Mouse (Mus musculus) liver, postnatal 0 days (tissue): ENCODE measurements around the gene Ston1.

Experiments
- CTCF ChIP-seq: sonication (generic); IDR thresholded peaks from 2 replicates; pipeline ENCODE4 v1.5.1; 2016; ENCODE audit warnings: antibody characterized with exemption, low read depth
- EP300 ChIP-seq: IDR thresholded peaks from 2 replicates; pipeline ENCODE4 v1.6.1; 2016; ENCODE audit warnings: antibody characterized with exemption, low read depth, mild to moderate bottlenecking

GRCm38 (mm10) chr17:88611057-88611456, 13.6 kb downstream of the Ston1 start:
- TF ChIP-seq EP300, result no peak
- no peak for TF ChIP-seq CTCF
